Mouse (Mus musculus) cortical plate, adult 2 months (tissue): ENCODE results near the gene Spdye4a.

ENCODE experiments used
- CTCF ChIP-seq: fragments of 200-500 bp; IDR thresholded peaks from 2 replicates; pipeline ENCODE4 v1.5.1; 2011; ENCODE audit warnings: mild to moderate bottlenecking, control low read depth, low read length; ENCODE audit not compliant: insufficient read depth; ENCODE audit errors: extremely low read depth
- POLR2A ChIP-seq: fragments of 200-500 bp; IDR thresholded peaks from 2 replicates; pipeline ENCODE4 v1.6.1; 2011; ENCODE audit warnings: mild to moderate bottlenecking, low read length, control low read depth; ENCODE audit not compliant: insufficient read depth; ENCODE audit errors: extremely low read depth

DNA sequence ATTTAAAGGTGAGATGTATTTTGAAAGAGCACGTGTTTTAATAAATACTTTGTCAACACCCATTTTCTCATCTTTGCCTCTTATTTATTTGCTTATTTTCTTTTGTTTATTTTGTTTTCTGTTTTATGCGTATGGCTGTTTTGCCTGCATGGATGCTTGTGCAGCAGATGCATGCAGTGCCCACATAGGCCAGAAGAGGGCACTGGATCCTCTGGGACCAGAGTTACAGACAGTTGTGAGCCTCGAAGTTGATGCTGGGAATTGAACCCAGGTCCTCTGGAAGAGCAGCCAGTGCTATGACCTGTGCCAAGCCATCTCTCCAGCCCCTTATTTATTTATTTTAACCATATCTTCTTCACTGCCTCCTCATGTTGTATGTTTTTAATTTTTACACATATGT lies 21.7 kb downstream of the Spdye4a start:
- TF ChIP-seq POLR2A (no peak), CTCF (0 out of 2 replicates have a peak, but pooled peaks have one; percentile 2)
